Mouse (Mus musculus) intestine, postnatal 0 days (tissue): ENCODE results near the gene Gpr162. TPM values are rescaled to one million over a fixed set of nuclear protein-coding genes. Genes with fewer than 3 reads are reported as not detected.
"Not testable (repeated sequence)": the region's sequence is repeated elsewhere in the genome, so short reads cannot be mapped to it uniquely, and the experiment has no call there.

Experiments
- ATAC-seq: fragments of 200-750 bp; cut with Nextera tagmentation; 2 replicates; pipeline ENCODE4 v1.8.0; 2017; ENCODE audit warnings: mild to moderate bottlenecking, moderate TSS enrichment, moderate library complexity
- H3K27ac ChIP-seq: fragments of 300-500 bp; sonication (generic); 2 replicates; pipeline ENCODE4 v1.5.1; 2014; ENCODE audit warnings: mild to moderate bottlenecking, low read depth, low read length, moderate library complexity
- H3K27me3 ChIP-seq: fragments of 300-500 bp; sonication (generic); replicated peaks from 2 replicates; pipeline ENCODE4 v1.6.1; 2014; ENCODE audit warnings: low read length, mixed read lengths; ENCODE audit not compliant: control insufficient read depth, insufficient read depth
- H3K36me3 ChIP-seq: fragments of 300-500 bp; sonication (generic); 2 replicates; pipeline ENCODE4 v1.6.1; 2014; ENCODE audit warnings: mild to moderate bottlenecking, moderate library complexity; ENCODE audit not compliant: control insufficient read depth, insufficient read depth
- H3K4me1 ChIP-seq: fragments of 300-500 bp; sonication (generic); replicated peaks from 2 replicates; pipeline ENCODE4 v1.6.1; 2014; ENCODE audit warnings: antibody characterized with exemption, low read length, mixed read lengths; ENCODE audit not compliant: control insufficient read depth, insufficient read depth
- H3K4me2 ChIP-seq: fragments of 300-500 bp; sonication (generic); replicated peaks from 2 replicates; pipeline ENCODE4 v1.6.1; 2014; ENCODE audit warnings: low read depth, mild to moderate bottlenecking, moderate library complexity
- H3K4me3 ChIP-seq: fragments of 300-500 bp; sonication (generic); 2 replicates; pipeline ENCODE4 v1.5.1; 2014; ENCODE audit warnings: low read depth, low read length
- H3K9ac ChIP-seq: fragments of 300-500 bp; sonication (generic); 2 replicates; pipeline ENCODE4 v1.6.1; 2014; ENCODE audit warnings: mild to moderate bottlenecking, low read depth, low read length
- H3K9me3 ChIP-seq: fragments of 300-500 bp; sonication (generic); 2 replicates; pipeline ENCODE4 v1.6.1; 2016; ENCODE audit warnings: mixed run types; ENCODE audit not compliant: control insufficient read depth
- CTCF ChIP-seq: sonication (generic); IDR thresholded peaks from 2 replicates; pipeline ENCODE4 v1.5.1; 2016; ENCODE audit warnings: low read depth, mild to moderate bottlenecking, control low read depth, antibody characterized with exemption, moderate library complexity
- WGBS: fragments of 180-500 bp; shearing (Covaris S2); extraction: QIAGEN DNeasy Blood & Tissue Kit; methylation state at CpG from one replicate; pipeline ENCODE4 v1.1.7; 2014; 5-methylcytosine and 5-hydroxymethylcytosine counted together
- polyA plus RNA-seq: library from polyadenylated mRNA; unstranded; fragments of >200 nt; fragmentation: Nextera tagmentation; extraction: Ambion mirVana; gene quantifications from 2 replicates; pipeline ENCODE4 v1.2.1, GENCODE M21; 2015

Gene Gpr162
- polyA plus RNA-seq, 1 experiment from 2014 or later, result 0.46 TPM

- Histone ChIP-seq H3K27ac (no peak overlapping the region), H3K9ac (no peak overlapping the region), H3K9me3 (no peaks in the 10 kb centered on the region), H3K4me2 (no peak overlapping the region), H3K27me3 (no peaks in the 10 kb centered on the region), H3K4me1 (no peaks in the 10 kb centered on the region), H3K36me3 (no peaks in the 10 kb centered on the region), H3K4me3 (no peak overlapping the region)
- no peak for ATAC-seq
- 62% methylated on average over 8 of the region's 8 CpGs for WGBS
- TF ChIP-seq CTCF, result no peak
These were observed 36.4 kb upstream of the Gpr162 start for GRCm38 (mm10) chr6:124900056-124900800.

- Histone ChIP-seq H3K27ac (no peak overlapping the region), H3K4me3 (no peak overlapping the region), H3K27me3 (no peaks in the 10 kb centered on the region), H3K4me1 (no peaks in the 10 kb centered on the region), H3K9ac (no peak overlapping the region), H3K9me3 (no peaks in the 10 kb centered on the region), H3K4me2 (no peak overlapping the region), H3K36me3 (no peaks in the 10 kb centered on the region)
- no peak for ATAC-seq
- 45% methylated on average over 3 of the region's 3 CpGs for WGBS
- TF ChIP-seq CTCF, result no peak
These were observed 34.6 kb upstream of the Gpr162 start for GRCm38 (mm10) chr6:124898359-124898758.

- not testable (repeated sequence) for H3K4me2 ChIP-seq, H3K9ac ChIP-seq, H3K27me3 ChIP-seq, H3K36me3 ChIP-seq, ATAC-seq, H3K4me3 ChIP-seq, H3K9me3 ChIP-seq, H3K4me1 ChIP-seq, H3K27ac ChIP-seq
- WGBS, result 89% methylated on average over 2 of the region's 2 CpGs
These were observed 30.3 kb upstream of the Gpr162 start for GRCm38 (mm10) chr6:124894113-124894512.

- no peaks in the 10 kb centered on the region for H3K36me3 ChIP-seq
- no peak overlapping the region for H3K27ac ChIP-seq
- H3K9me3 ChIP-seq, result no peaks in the 10 kb centered on the region
- no peak overlapping the region for H3K4me2 ChIP-seq
- no peak for TF ChIP-seq CTCF
- 61% methylated on average over 6 of the region's 6 CpGs for WGBS
- H3K4me1 ChIP-seq, result no peaks in the 10 kb centered on the region
- H3K27me3 ChIP-seq, result no peaks in the 10 kb centered on the region
- ATAC-seq, result no peak
- no peak overlapping the region for H3K4me3 ChIP-seq
- H3K9ac ChIP-seq, result no peak overlapping the region
These were observed 27.2 kb upstream of the Gpr162 start for GRCm38 (mm10) chr6:124890997-124891396.

- H3K27ac ChIP-seq, result no peak overlapping the region
- no peaks in the 10 kb centered on the region for H3K9me3 ChIP-seq
- no peaks in the 10 kb centered on the region for H3K4me1 ChIP-seq
- no peak for ATAC-seq
- no peak overlapping the region for H3K9ac ChIP-seq
- H3K36me3 ChIP-seq, result no peaks in the 10 kb centered on the region
- WGBS, result 90% methylated on average over 6 of the region's 6 CpGs
- H3K27me3 ChIP-seq, result no peaks in the 10 kb centered on the region
- no peak for TF ChIP-seq CTCF
- H3K4me3 ChIP-seq, result no peak overlapping the region
- no peak overlapping the region for H3K4me2 ChIP-seq
These were observed 24.9 kb upstream of the Gpr162 start for GRCm38 (mm10) chr6:124888555-124889125.

GRCm38 (mm10) chr6:124887986-124888385 lies 24.2 kb upstream of the Gpr162 start, which contains the start of gene Cd4:
Cd4 (minus strand) TSS chr6:124888221.
- WGBS, result 76% methylated on average over 9 of the region's 9 CpGs
- H3K9me3 ChIP-seq, result no peaks in the 10 kb centered on the region
- no peak within 1 kb of the TSS for H3K27ac ChIP-seq
- no peaks in the 10 kb centered on the region for H3K4me1 ChIP-seq
- no peak for TF ChIP-seq CTCF
- H3K27me3 ChIP-seq, result no peaks in the 10 kb centered on the region
- H3K9ac ChIP-seq, result no peak within 1 kb of the TSS
- H3K36me3 ChIP-seq, result no peaks in the 10 kb centered on the region
- H3K4me3 ChIP-seq, result no peak within 1 kb of the TSS
- no peak within 1 kb of the TSS for H3K4me2 ChIP-seq
- no peak for ATAC-seq
